Mouse (Mus musculus): ENCODE data around the gene Cul1.

DNA sequence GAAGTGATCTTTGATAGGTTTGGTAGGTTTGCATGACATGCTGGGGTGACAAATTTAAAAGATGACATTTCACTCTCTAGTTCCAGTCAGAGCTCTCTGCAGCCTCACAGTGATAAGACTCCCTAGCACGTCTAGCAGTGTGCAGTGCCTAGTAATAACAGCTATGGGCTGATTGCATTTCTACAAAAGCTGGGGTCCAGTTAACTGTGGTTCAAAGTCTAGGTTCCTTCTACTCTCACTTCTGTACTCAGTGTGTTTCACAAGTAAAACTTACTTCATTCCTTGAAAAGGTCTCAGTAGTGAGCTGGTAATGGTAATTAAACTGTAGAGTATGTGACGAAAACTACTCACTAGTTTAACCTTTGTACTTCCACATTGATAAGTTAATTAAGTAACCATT lies 66.8 kb downstream of the Cul1 start:
- TF ChIP-seq CTCF (IDR thresholded peaks at IDR 0.05; ENCODE audit: low read depth): no peak
- TF ChIP-seq EP300 (IDR thresholded peaks at IDR 0.05; ENCODE audit: low read depth): no peak
